Mouse (Mus musculus) MEL (cell line): ENCODE data around the gene Gucy2e. TPM values are rescaled to one million over a fixed set of nuclear protein-coding genes. Genes with fewer than 3 reads are reported as not detected.

ENCODE experiments used
- DNase-seq: peaks from one replicate; pipeline ENCODE4 v3.0.0; 2011; ENCODE audit warnings: low read depth, low spot score
- H3K27ac ChIP-seq: 2 replicates; pipeline ENCODE4 v1.5.1; 2012; ENCODE audit warnings: low read depth, mild to moderate bottlenecking, control low read depth, low read length, moderate library complexity; ENCODE audit not compliant: control insufficient read depth
- H3K27me3 ChIP-seq, 2 experiments: fragments of 150-350 bp in 1 of 2; sonication (generic) in 1 of 2; 2 replicates each; pipeline ENCODE4 v1.6.1; 2012; ENCODE audit warnings: low read length in 2 of 2, mild to moderate bottlenecking in 2 of 2, improper control_type of control experiment in 1 of 2, moderate library complexity in 1 of 2; ENCODE audit not compliant: insufficient read depth in 2 of 2, control insufficient read depth in 1 of 2
- H3K36me3 ChIP-seq, 2 experiments: 2 replicates each; pipeline ENCODE4 v1.6.1; 2012 to 2014; ENCODE audit warnings: low read length in 2 of 2, improper control_type of control experiment in 1 of 2, inconsistent platforms in 1 of 2, mild to moderate bottlenecking in 1 of 2; ENCODE audit not compliant: insufficient read depth in 2 of 2, control insufficient read depth in 1 of 2
- H3K4me1 ChIP-seq, 2 experiments: fragments of 150-350 bp in 1 of 2; sonication (generic) in 1 of 2; 2 replicates each; pipeline ENCODE4 v1.6.1; 2012; ENCODE audit warnings: low read length in 2 of 2, improper control_type of control experiment in 1 of 2, mild to moderate bottlenecking in 1 of 2; ENCODE audit not compliant: insufficient read depth in 2 of 2, control insufficient read depth in 1 of 2
- H3K4me3 ChIP-seq, 2 experiments: fragments of 150-350 bp in 1 of 2; sonication (generic) in 1 of 2; 2 replicates each; pipeline ENCODE4 v1.5.1; 2012; ENCODE audit warnings: low read depth in 2 of 2, low read length in 2 of 2, mild to moderate bottlenecking in 2 of 2, moderate library complexity in 2 of 2, control low read depth in 1 of 2, improper control_type of control experiment in 1 of 2; ENCODE audit not compliant: control insufficient read depth in 1 of 2, insufficient read depth in 1 of 2
- H3K79me2 ChIP-seq: 2 replicates; pipeline ENCODE4 v1.6.1; 2012; ENCODE audit warnings: mild to moderate bottlenecking, low read length, moderate library complexity; ENCODE audit not compliant: control insufficient read depth, poor library complexity, insufficient read depth
- H3K9ac ChIP-seq: 2 replicates; pipeline ENCODE4 v1.6.1; 2012; ENCODE audit warnings: low read depth, mild to moderate bottlenecking, control low read depth, low read length, moderate library complexity; ENCODE audit not compliant: control insufficient read depth, poor library complexity, severe bottlenecking
- H3K9me3 ChIP-seq: fragments of 150-350 bp; sonication (generic); replicated peaks from 2 replicates; pipeline ENCODE4 v1.6.1; 2012; ENCODE audit warnings: mild to moderate bottlenecking, low read length, improper control_type of control experiment, moderate library complexity; ENCODE audit not compliant: insufficient read depth
- BHLHE40 ChIP-seq: IDR thresholded peaks from 2 replicates; pipeline ENCODE4 v1.6.1; 2012; ENCODE audit warnings: low read depth, mild to moderate bottlenecking, inconsistent platforms, low read length, improper control_type of control experiment, borderline replicate concordance
- CHD1 ChIP-seq: IDR thresholded peaks from 2 replicates; pipeline ENCODE4 v1.6.1; 2012; ENCODE audit warnings: low read depth, mild to moderate bottlenecking, inconsistent platforms, low read length, improper control_type of control experiment
- CTCF ChIP-seq, 3 experiments: IDR thresholded peaks in 2 of 3; conservative IDR thresholded peaks in 1 of 3; 2 replicates each; pipeline ENCODE4 v1.5.1; 2011 to 2012; ENCODE audit warnings: low read length in 3 of 3, low read depth in 2 of 3, mild to moderate bottlenecking in 2 of 3, improper control_type of control experiment in 1 of 3, inconsistent platforms in 1 of 3, mixed read lengths in 1 of 3, moderate library complexity in 1 of 3; ENCODE audit not compliant: control insufficient read depth in 1 of 3, insufficient read depth in 1 of 3, poor library complexity in 1 of 3, severe bottlenecking in 1 of 3
- E2F4 ChIP-seq: IDR thresholded peaks from 2 replicates; pipeline ENCODE4 v1.6.1; 2011; ENCODE audit warnings: low read depth, low read length, improper control_type of control experiment, borderline replicate concordance
- GATA1 ChIP-seq: IDR thresholded peaks from 2 replicates; pipeline ENCODE4 v1.6.1; 2011; ENCODE audit warnings: low read depth, low read length, improper control_type of control experiment
- JUND ChIP-seq: IDR thresholded peaks from 2 replicates; pipeline ENCODE4 v1.6.1; 2011; ENCODE audit warnings: low read depth, mild to moderate bottlenecking, improper control_type of control experiment, low read length
- KAT2A ChIP-seq: conservative IDR thresholded peaks from 2 replicates; pipeline ENCODE4 v1.6.1; 2012; ENCODE audit warnings: low read depth, low read length, improper control_type of control experiment, inconsistent platforms
- MAFK ChIP-seq: IDR thresholded peaks from 2 replicates; pipeline ENCODE4 v1.6.1; 2011; ENCODE audit warnings: low read depth, mild to moderate bottlenecking, low read length, improper control_type of control experiment, borderline replicate concordance
- MAX ChIP-seq: IDR thresholded peaks from 2 replicates; pipeline ENCODE4 v1.6.1; 2011; ENCODE audit warnings: low read length, improper control_type of control experiment
- MYB ChIP-seq: IDR thresholded peaks from 2 replicates; pipeline ENCODE4 v1.6.1; 2011; ENCODE audit warnings: mild to moderate bottlenecking, low read depth, low read length, improper control_type of control experiment
- NRF1 ChIP-seq: IDR thresholded peaks from 2 replicates; pipeline ENCODE4 v1.6.1; 2014; ENCODE audit warnings: low read depth, mild to moderate bottlenecking, inconsistent platforms, low read length, improper control_type of control experiment, moderate library complexity; ENCODE audit not compliant: poor library complexity, insufficient read depth, severe bottlenecking
- POLR2A ChIP-seq, 2 experiments: IDR thresholded peaks; 2 replicates each; pipeline ENCODE4 v1.6.1; 2011 to 2012; ENCODE audit warnings: low read length in 2 of 2, mild to moderate bottlenecking in 2 of 2, control low read depth in 1 of 2, improper control_type of control experiment in 1 of 2, low read depth in 1 of 2, moderate library complexity in 1 of 2; ENCODE audit not compliant: control insufficient read depth in 1 of 2, insufficient read depth in 1 of 2, poor library complexity in 1 of 2
- POLR2AphosphoS2 ChIP-seq: IDR thresholded peaks from 2 replicates; pipeline ENCODE4 v1.6.1; 2011; ENCODE audit warnings: low read length, improper control_type of control experiment
- RCOR1 ChIP-seq: IDR thresholded peaks from 2 replicates; pipeline ENCODE4 v1.6.1; 2012; ENCODE audit warnings: low read depth, mild to moderate bottlenecking, inconsistent platforms, low read length, improper control_type of control experiment
- SMC3 ChIP-seq: IDR thresholded peaks from 2 replicates; pipeline ENCODE4 v1.6.1; 2011; ENCODE audit warnings: low read depth, low read length, improper control_type of control experiment
- TAL1 ChIP-seq: IDR thresholded peaks from 2 replicates; pipeline ENCODE4 v1.6.1; 2012; ENCODE audit warnings: mild to moderate bottlenecking, inconsistent platforms, low read length, moderate library complexity, mixed read lengths
- UBTF ChIP-seq: IDR thresholded peaks from 2 replicates; pipeline ENCODE4 v1.6.1; 2012; ENCODE audit warnings: low read depth, mild to moderate bottlenecking, inconsistent platforms, low read length, improper control_type of control experiment, moderate library complexity, borderline replicate concordance; ENCODE audit not compliant: insufficient read depth
- ZKSCAN1 ChIP-seq: IDR thresholded peaks from 2 replicates; pipeline ENCODE4 v1.6.1; 2012; ENCODE audit warnings: low read depth, mild to moderate bottlenecking, inconsistent platforms, low read length, improper control_type of control experiment, moderate library complexity
- ZMIZ1 ChIP-seq: IDR thresholded peaks from 2 replicates; pipeline ENCODE4 v1.6.1; 2012; ENCODE audit warnings: low read depth, mild to moderate bottlenecking, inconsistent platforms, low read length, improper control_type of control experiment, moderate library complexity
- ZNF384 ChIP-seq: IDR thresholded peaks from 2 replicates; pipeline ENCODE4 v1.6.1; 2012; ENCODE audit warnings: low read depth, mild to moderate bottlenecking, inconsistent platforms, low read length, improper control_type of control experiment
- polyA plus RNA-seq, 2 experiments: library from polyadenylated mRNA; stranded (reverse) in 1 of 2; unstranded in 1 of 2; fragments of >175 nt in 1 of 2; fragments of >200 nt in 1 of 2; gene quantifications; 2 replicates each; pipeline versions ENCODE4 v1.2.1 to v1.2.4; 2012; ENCODE audit warnings: low replicate concordance in 2 of 2, low read depth in 1 of 2; ENCODE audit not compliant: insufficient read length in 2 of 2, insufficient read depth in 1 of 2, missing spikeins in 1 of 2
- total RNA-seq: library from RNA; depleted of rRNA; stranded (reverse); fragments of 300-350 nt; gene quantifications from 2 replicates; pipeline ENCODE4 v1.2.3, GENCODE M21; 2012

Gene Gucy2e
- total and polyA plus RNA-seq, 3 experiments, result not detected

DNA sequence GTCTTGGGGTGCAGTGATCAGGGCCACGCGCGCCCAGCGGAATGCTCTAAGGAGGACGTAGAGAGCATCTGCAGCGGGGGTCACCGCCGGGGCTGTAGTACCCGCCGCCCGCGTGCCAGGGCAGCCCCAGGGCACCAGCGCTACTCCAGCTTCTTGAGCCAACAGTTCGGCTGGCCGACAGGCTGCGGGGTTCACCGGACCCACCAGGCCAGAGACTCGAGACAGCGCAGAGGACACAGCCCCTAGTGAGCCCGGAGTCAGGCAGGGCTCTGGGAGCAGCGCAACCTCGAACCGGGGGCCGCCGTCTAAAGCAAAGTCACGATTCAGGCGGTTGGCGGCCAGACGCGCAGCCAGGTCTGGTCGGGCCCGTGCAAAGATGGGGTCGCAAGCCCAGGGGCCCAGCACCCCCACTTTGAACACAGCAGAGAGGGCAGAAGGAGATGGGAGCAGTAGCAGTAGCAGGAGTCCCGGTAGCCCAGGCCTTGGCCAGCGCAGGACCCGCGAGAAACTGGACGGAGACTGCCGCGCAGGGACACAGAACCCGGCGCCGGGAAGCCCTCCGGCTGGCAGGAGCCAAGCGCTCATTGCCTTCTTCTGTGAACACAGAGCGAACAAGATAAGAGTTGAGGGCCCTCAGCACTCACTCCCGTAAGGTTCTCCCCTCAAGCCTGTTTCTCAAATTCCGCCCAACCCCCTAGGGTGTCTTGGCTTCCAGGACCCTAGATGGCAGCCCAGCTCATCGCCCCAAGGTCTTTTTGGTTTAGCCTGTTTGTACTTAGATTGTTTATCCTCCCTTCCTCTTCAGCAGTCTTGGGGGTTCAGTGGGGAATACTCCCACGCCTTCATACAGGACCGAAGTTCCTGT lies 543 bp downstream of the Gucy2e start:
- H3K36me3 ChIP-seq, result no peaks in the 10 kb centered on the region
- no peak overlapping the region for H3K27ac ChIP-seq
- peaks cover 6% of the 10 kb centered on the region in 2 experiments for H3K27me3 ChIP-seq
- no peak overlapping the region for H3K4me3 ChIP-seq
- no peaks in the 10 kb centered on the region for H3K4me1 ChIP-seq
- no peak for DNase-seq
- TF ChIP-seq ZNF384 (no peak), JUND (no peak), SMC3 (no peak), KAT2A (no peak), RCOR1 (no peak), ZMIZ1 (no peak), CHD1 (no peak), CTCF (IDR thresholded peaks at IDR 0.05 in 2 of 3, conservative IDR thresholded peaks at IDR 0.05 in 1 of 3; ENCODE audit: control insufficient read depth in 1 of 3, insufficient read depth in 1 of 3, low read depth in 2 of 3, low read length in 3 of 3, poor library complexity in 1 of 3, severe bottlenecking in 1 of 3) (no peak)
- no peaks in the 10 kb centered on the region for H3K9me3 ChIP-seq
- H3K9ac ChIP-seq, result no peak overlapping the region
- H3K79me2 ChIP-seq, result no peaks in the 10 kb centered on the region

- no peaks in the 10 kb centered on the region for H3K79me2 ChIP-seq
- peaks cover under 1 to 4% of the 10 kb centered on the region in 2 experiments for H3K27me3 ChIP-seq
- no peak overlapping the region for H3K4me3 ChIP-seq
- H3K9ac ChIP-seq, result no peak overlapping the region
- no peaks in the 10 kb centered on the region for H3K4me1 ChIP-seq
- TF ChIP-seq POLR2A (IDR thresholded peaks at IDR 0.05; ENCODE audit: control insufficient read depth in 1 of 2, insufficient read depth in 1 of 2, low read depth in 1 of 2, low read length in 2 of 2, poor library complexity in 1 of 2) (no peak), ZMIZ1 (no peak), MAFK (no peak), MAX (no peak), TAL1 (no peak), CTCF (IDR thresholded peaks at IDR 0.05 in 2 of 3, conservative IDR thresholded peaks at IDR 0.05 in 1 of 3; ENCODE audit: control insufficient read depth in 1 of 3, insufficient read depth in 1 of 3, low read depth in 2 of 3, low read length in 3 of 3, poor library complexity in 1 of 3, severe bottlenecking in 1 of 3) (no peak), E2F4 (no peak), ZKSCAN1 (no peak), MYB (no peak), GATA1 (no peak), RCOR1 (no peak), NRF1 (no peak), BHLHE40 (no peak), UBTF (no peak), ZNF384 (no peak), POLR2AphosphoS2 (no peak)
- peak; percentile 30 for DNase-seq
- no peaks in the 10 kb centered on the region for H3K36me3 ChIP-seq
- H3K9me3 ChIP-seq, result no peaks in the 10 kb centered on the region
- H3K27ac ChIP-seq, result no peak overlapping the region
Measured at GRCm38 (mm10) chr11:69235285-69236060, 1.4 kb downstream of the Gucy2e start.
